Mouse (Mus musculus) induced T-regulatory cell, adult 2 months (primary cell): ENCODE results near the gene Rfc4.
"Not testable (repeated sequence)": the region's sequence is repeated elsewhere in the genome, so short reads cannot be mapped to it uniquely, and the experiment has no call there.

Experiments
- DNase-seq: peaks from one replicate; pipeline ENCODE4 v3.0.0-alpha.2; 2012; ENCODE audit warnings: low read depth

Rfc4 gene

GRCm38 (mm10) chr16:23102340-23103037, 25.0 kb downstream of the Rfc4 start:
- DNase-seq, result peak; percentile 75

GRCm38 (mm10) chr16:23100613-23101012, 26.9 kb downstream of the Rfc4 start:
- no peak for DNase-seq

GRCm38 (mm10) chr16:23100099-23100575, 27.4 kb downstream of the Rfc4 start:
- DNase-seq, result no peak

GRCm38 (mm10) chr16:23099632-23100031, 27.9 kb downstream of the Rfc4 start:
- DNase-seq, result no peak

- not testable (repeated sequence) for DNase-seq
Observed at GRCm38 (mm10) chr16:23098105-23098452, 29.5 kb downstream of the Rfc4 start.

GRCm38 (mm10) chr16:23097290-23098104, 30.0 kb downstream of the Rfc4 start:
- DNase-seq, result not testable (repeated sequence)

- DNase-seq, result not testable (repeated sequence)
Observed at GRCm38 (mm10) chr16:23096886-23097285, 30.7 kb downstream of the Rfc4 start.

- DNase-seq, result not testable (repeated sequence)
Observed at GRCm38 (mm10) chr16:23095581-23095980, 32.0 kb downstream of the Rfc4 start.

GRCm38 (mm10) chr16:23094136-23094535, 33.4 kb downstream of the Rfc4 start:
- no peak for DNase-seq

GRCm38 (mm10) chr16:23093321-23093953, 34.1 kb downstream of the Rfc4 start:
- DNase-seq, result no peak

- DNase-seq, result not testable (repeated sequence)
Observed at GRCm38 (mm10) chr16:23091345-23091744, 36.2 kb downstream of the Rfc4 start.

GRCm38 (mm10) chr16:23088491-23088890, 39.0 kb downstream of the Rfc4 start:
- peak; percentile 32 for DNase-seq

GRCm38 (mm10) chr16:23087712-23088111, 39.8 kb downstream of the Rfc4 start:
- DNase-seq, result peak; percentile 66

- not testable (repeated sequence) for DNase-seq
Observed at GRCm38 (mm10) chr16:23087159-23087558, 40.4 kb downstream of the Rfc4 start.

- DNase-seq, result not testable (repeated sequence)
Observed at GRCm38 (mm10) chr16:23077516-23077915, 50.0 kb downstream of the Rfc4 start.
